Mouse (Mus musculus): Measurements from ENCODE around the gene Aadat. TPM values are rescaled to one million over a fixed set of nuclear protein-coding genes. Genes with fewer than 3 reads are reported as not detected.
"Not testable (repeated sequence)": the region's sequence is repeated elsewhere in the genome, so short reads cannot be mapped to it uniquely, and the experiment has no call there.

Gene Aadat
- polyA plus RNA-seq, 1 experiment from 2014 or later, result 2.3 TPM

- Histone ChIP-seq H3K4me2 (ENCODE audit: low read depth) (no peak overlapping the region), H3K4me3 (ENCODE audit: low read depth, low read length) (no peak overlapping the region), H3K27me3 (ENCODE audit: control insufficient read depth, insufficient read depth, low read length) (no peaks in the 10 kb centered on the region), H3K9ac (ENCODE audit: low read length) (no peak overlapping the region), H3K36me3 (ENCODE audit: control insufficient read depth, insufficient read depth, low read length) (no peaks in the 10 kb centered on the region), H3K4me1 (ENCODE audit: control insufficient read depth, insufficient read depth, low read length) (no peaks in the 10 kb centered on the region), H3K9me3 (ENCODE audit: control insufficient read depth, low read length) (no peaks in the 10 kb centered on the region), H3K27ac (ENCODE audit: low read depth, low read length) (no peak overlapping the region)
- no peak for ATAC-seq (ENCODE audit: insufficient read depth, low FRiP score, low TSS enrichment)
- DNase-seq (ENCODE audit: low spot score), result no peak
Observed at GRCm38 (mm10) chr8:60518286-60518685, 12.6 kb downstream of the Aadat start.

- 63% methylated on average over 2 of the region's 2 CpGs for WGBS
- no peaks in the 10 kb centered on the region for H3K4me1 ChIP-seq (ENCODE audit: control insufficient read depth, insufficient read depth, low read length)
- no peak for ATAC-seq (ENCODE audit: insufficient read depth, low FRiP score, low TSS enrichment)
- no peaks in the 10 kb centered on the region for H3K9me3 ChIP-seq (ENCODE audit: control insufficient read depth, low read length)
- no peaks in the 10 kb centered on the region for H3K27me3 ChIP-seq (ENCODE audit: control insufficient read depth, insufficient read depth, low read length)
- DNase-seq (ENCODE audit: low spot score), result no peak
- H3K4me2 ChIP-seq (ENCODE audit: low read depth), result no peak overlapping the region
- H3K4me3 ChIP-seq (ENCODE audit: low read depth, low read length), result no peak overlapping the region
- no peak overlapping the region for H3K9ac ChIP-seq (ENCODE audit: low read length)
- H3K36me3 ChIP-seq (ENCODE audit: control insufficient read depth, insufficient read depth, low read length), result no peaks in the 10 kb centered on the region
- H3K27ac ChIP-seq (ENCODE audit: low read depth, low read length), result no peak overlapping the region
Observed at GRCm38 (mm10) chr8:60534945-60535344, 29.2 kb downstream of the Aadat start.

GRCm38 (mm10) chr8:60566783-60567182 is 61.1 kb downstream of the Aadat start:
- Histone ChIP-seq H3K4me1 (ENCODE audit: control insufficient read depth, insufficient read depth, low read length) (no peaks in the 10 kb centered on the region), H3K4me2 (ENCODE audit: low read depth) (no peak overlapping the region), H3K36me3 (ENCODE audit: control insufficient read depth, insufficient read depth, low read length) (no peaks in the 10 kb centered on the region), H3K4me3 (ENCODE audit: low read depth, low read length) (no peak overlapping the region), H3K27ac (ENCODE audit: low read depth, low read length) (no peak overlapping the region), H3K9ac (ENCODE audit: low read length) (no peak overlapping the region), H3K27me3 (ENCODE audit: control insufficient read depth, insufficient read depth, low read length) (no peaks in the 10 kb centered on the region), H3K9me3 (ENCODE audit: control insufficient read depth, low read length) (no peaks in the 10 kb centered on the region)
- ATAC-seq (ENCODE audit: insufficient read depth, low FRiP score, low TSS enrichment) (no peak), DNase-seq (ENCODE audit: low spot score) (no peak)
- 88% methylated on average over 3 of the region's 3 CpGs for WGBS

GRCm38 (mm10) chr8:60577231-60577630 is 71.5 kb downstream of the Aadat start:
- no peaks in the 10 kb centered on the region for H3K36me3 ChIP-seq (ENCODE audit: control insufficient read depth, insufficient read depth, low read length)
- ATAC-seq (ENCODE audit: insufficient read depth, low FRiP score, low TSS enrichment) (no peak), DNase-seq (ENCODE audit: low spot score) (no peak)
- no peak overlapping the region for H3K9ac ChIP-seq (ENCODE audit: low read length)
- H3K4me3 ChIP-seq (ENCODE audit: low read depth, low read length), result no peak overlapping the region
- H3K4me1 ChIP-seq (ENCODE audit: control insufficient read depth, insufficient read depth, low read length), result no peaks in the 10 kb centered on the region
- H3K27ac ChIP-seq (ENCODE audit: low read depth, low read length), result no peak overlapping the region
- H3K27me3 ChIP-seq (ENCODE audit: control insufficient read depth, insufficient read depth, low read length), result no peaks in the 10 kb centered on the region
- WGBS, result 85% methylated on average over 1 of the region's 1 CpGs
- no peak overlapping the region for H3K4me2 ChIP-seq (ENCODE audit: low read depth)
- H3K9me3 ChIP-seq (ENCODE audit: control insufficient read depth, low read length), result no peaks in the 10 kb centered on the region

- ATAC-seq (ENCODE audit: insufficient read depth, low FRiP score, low TSS enrichment) (no peak), DNase-seq (ENCODE audit: low spot score) (no peak)
- WGBS, result 79% methylated on average over 2 of the region's 2 CpGs
- H3K36me3 ChIP-seq (ENCODE audit: control insufficient read depth, insufficient read depth, low read length), result no peaks in the 10 kb centered on the region
- no peak overlapping the region for H3K4me3 ChIP-seq (ENCODE audit: low read depth, low read length)
- H3K4me2 ChIP-seq (ENCODE audit: low read depth), result no peak overlapping the region
- no peak overlapping the region for H3K9ac ChIP-seq (ENCODE audit: low read length)
- H3K9me3 ChIP-seq (ENCODE audit: control insufficient read depth, low read length), result no peaks in the 10 kb centered on the region
- H3K4me1 ChIP-seq (ENCODE audit: control insufficient read depth, insufficient read depth, low read length), result no peaks in the 10 kb centered on the region
- no peak overlapping the region for H3K27ac ChIP-seq (ENCODE audit: low read depth, low read length)
- H3K27me3 ChIP-seq (ENCODE audit: control insufficient read depth, insufficient read depth, low read length), result no peaks in the 10 kb centered on the region
Observed at GRCm38 (mm10) chr8:60583369-60583768, 77.6 kb downstream of the Aadat start.

GRCm38 (mm10) chr8:60591352-60592105 is 85.8 kb downstream of the Aadat start:
- H3K4me1 ChIP-seq (ENCODE audit: control insufficient read depth, insufficient read depth, low read length); H3K9ac ChIP-seq (ENCODE audit: low read length); H3K36me3 ChIP-seq (ENCODE audit: control insufficient read depth, insufficient read depth, low read length); H3K4me2 ChIP-seq (ENCODE audit: low read depth); H3K4me3 ChIP-seq (ENCODE audit: low read depth, low read length); H3K9me3 ChIP-seq (ENCODE audit: control insufficient read depth, low read length); H3K27ac ChIP-seq (ENCODE audit: low read depth, low read length); H3K27me3 ChIP-seq (ENCODE audit: control insufficient read depth, insufficient read depth, low read length); ATAC-seq (ENCODE audit: insufficient read depth, low FRiP score, low TSS enrichment); DNase-seq (ENCODE audit: low spot score): not testable (repeated sequence)
- WGBS, result 89% methylated on average over 29 of the region's 29 CpGs

GRCm38 (mm10) chr8:60594761-60595160 is 89.0 kb downstream of the Aadat start:
- no peak for DNase-seq (ENCODE audit: low spot score)
- no peaks in the 10 kb centered on the region for H3K4me1 ChIP-seq (ENCODE audit: control insufficient read depth, insufficient read depth, low read length)
- H3K4me2 ChIP-seq (ENCODE audit: low read depth), result no peak overlapping the region
- WGBS, result 75% methylated on average over 3 of the region's 3 CpGs
- no peak overlapping the region for H3K4me3 ChIP-seq (ENCODE audit: low read depth, low read length)
- no peaks in the 10 kb centered on the region for H3K36me3 ChIP-seq (ENCODE audit: control insufficient read depth, insufficient read depth, low read length)
- H3K9me3 ChIP-seq (ENCODE audit: control insufficient read depth, low read length), result no peaks in the 10 kb centered on the region
- H3K27ac ChIP-seq (ENCODE audit: low read depth, low read length), result no peak overlapping the region
- no peaks in the 10 kb centered on the region for H3K27me3 ChIP-seq (ENCODE audit: control insufficient read depth, insufficient read depth, low read length)
- ATAC-seq (ENCODE audit: insufficient read depth, low FRiP score, low TSS enrichment), result no peak
- no peak overlapping the region for H3K9ac ChIP-seq (ENCODE audit: low read length)

Other genes with a start within 250 kb of the Aadat start
- gene Gm10283, start 2.7 kb upstream of the Aadat start, polyA plus RNA-seq (2014; fragmentation: Nextera tagmentation; extraction: Ambion mirVana), result not detected in 2 replicates
- gene Mfap3l, start 126.9 kb downstream of the Aadat start, polyA plus RNA-seq (2014; fragmentation: Nextera tagmentation; extraction: Ambion mirVana), result 4.1 and 5.1 TPM in 2 replicates